Mouse (Mus musculus): ENCODE results near the gene Jak3.

Jak3 gene

GRCm38 (mm10) chr8:71665331-71666130 lies 10.6 kb upstream of the Jak3 start:
- in situ Hi-C loops (cut with MboI, MseI), result no loop called here

GRCm38 (mm10) chr8:71666855-71667254 lies 9.2 kb upstream of the Jak3 start:
- in situ Hi-C loops (cut with MboI, MseI), result no loop called here

- in situ Hi-C loops (cut with MboI, MseI), result no loop called here
Observed at GRCm38 (mm10) chr8:71667256-71667655, 8.8 kb upstream of the Jak3 start.

- in situ Hi-C loops (cut with MboI, MseI), result no loop called here
Observed at GRCm38 (mm10) chr8:71668220-71668975, 7.7 kb upstream of the Jak3 start.

GRCm38 (mm10) chr8:71670198-71670597 lies 5.9 kb upstream of the Jak3 start:
- in situ Hi-C loops (cut with MboI, MseI), result no loop called here

GRCm38 (mm10) chr8:71670621-71671548 lies 5.2 kb upstream of the Jak3 start:
- in situ Hi-C loops (cut with MboI, MseI), result no loop called here

- in situ Hi-C loops (cut with MboI, MseI), result no loop called here
Observed at GRCm38 (mm10) chr8:71671549-71671965, 4.5 kb upstream of the Jak3 start, which contains the start of gene Unc13a. TSS of gene Unc13a (minus strand) at chr8:71671757.

GRCm38 (mm10) chr8:71672168-71672735 lies 3.8 kb upstream of the Jak3 start:
- in situ Hi-C loops (cut with MboI, MseI), result no loop called here

- in situ Hi-C loops (cut with MboI, MseI), result no loop called here
Observed at GRCm38 (mm10) chr8:71674071-71674470, 2.0 kb upstream of the Jak3 start.

- in situ Hi-C loops (cut with MboI, MseI), result no loop called here
Observed at GRCm38 (mm10) chr8:71675456-71676019, 558 bp upstream of the Jak3 start.

GRCm38 (mm10) chr8:71676803-71677202 lies 707 bp downstream of the Jak3 start:
- in situ Hi-C loops (cut with MboI, MseI), result no loop called here

- in situ Hi-C loops (cut with MboI, MseI), result no loop called here
Observed at GRCm38 (mm10) chr8:71677555-71677954, 1.5 kb downstream of the Jak3 start.

GRCm38 (mm10) chr8:71678216-71678615 lies 2.1 kb downstream of the Jak3 start:
- in situ Hi-C loops (cut with MboI, MseI), result no loop called here

GRCm38 (mm10) chr8:71679116-71679515 lies 3.0 kb downstream of the Jak3 start:
- in situ Hi-C loops (cut with MboI, MseI), result no loop called here

GRCm38 (mm10) chr8:71679550-71680168 lies 3.6 kb downstream of the Jak3 start:
- in situ Hi-C loops (cut with MboI, MseI), result no loop called here

- in situ Hi-C loops (cut with MboI, MseI), result no loop called here
Observed at GRCm38 (mm10) chr8:71680471-71680870, 4.4 kb downstream of the Jak3 start.

- in situ Hi-C loops (cut with MboI, MseI), result no loop called here
Observed at GRCm38 (mm10) chr8:71681369-71681915, 5.3 kb downstream of the Jak3 start.

- in situ Hi-C loops (cut with MboI, MseI), result no loop called here
Observed at GRCm38 (mm10) chr8:71682832-71683231, 6.7 kb downstream of the Jak3 start.

GRCm38 (mm10) chr8:71684701-71685100 lies 8.6 kb downstream of the Jak3 start:
- in situ Hi-C loops (cut with MboI, MseI), result no loop called here

- in situ Hi-C loops (cut with MboI, MseI), result no loop called here
Observed at GRCm38 (mm10) chr8:71685573-71685972, 9.5 kb downstream of the Jak3 start.

All from T-helper 1 cell (primary cell).